Mouse (Mus musculus) NIH3T3 (cell line): ENCODE data around the gene Gm49405.
A peak's percentile ranks its signal among the peaks of the same experiment; 100 is the strongest.

Experiments used
- DNase-seq: peaks from one replicate; pipeline ENCODE4 v3.0.0-alpha.2; 2012; ENCODE audit warnings: low read depth

The Gm49405 gene

DNA sequence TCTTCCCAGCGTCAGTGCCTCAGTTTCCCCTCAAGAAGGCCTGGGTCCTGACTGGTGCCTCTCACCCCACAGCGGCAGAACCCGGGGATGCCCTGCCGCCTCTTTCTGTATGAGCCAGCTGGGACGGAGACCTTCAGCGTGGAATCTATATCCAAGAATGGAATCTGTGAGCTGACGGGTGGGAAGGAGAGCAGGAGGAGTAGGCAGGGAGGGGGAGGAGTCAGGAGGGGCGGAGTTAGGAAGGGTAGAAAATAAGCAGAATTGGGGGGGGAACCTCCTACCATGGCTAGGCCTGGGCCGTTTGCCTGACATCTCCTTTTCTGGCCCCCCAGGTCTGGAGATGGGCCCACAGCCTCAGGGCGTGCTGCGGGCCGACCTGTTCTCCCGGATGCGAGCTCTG lies 12.4 kb upstream of the Gm49405 start:
- no peak for DNase-seq

GRCm38 (mm10) chr19:3988750-3989149 lies 11.7 kb upstream of the Gm49405 start:
- peak; percentile 38 for DNase-seq

GRCm38 (mm10) chr19:3990804-3991203 lies 9.6 kb upstream of the Gm49405 start:
- DNase-seq, result no peak

DNA sequence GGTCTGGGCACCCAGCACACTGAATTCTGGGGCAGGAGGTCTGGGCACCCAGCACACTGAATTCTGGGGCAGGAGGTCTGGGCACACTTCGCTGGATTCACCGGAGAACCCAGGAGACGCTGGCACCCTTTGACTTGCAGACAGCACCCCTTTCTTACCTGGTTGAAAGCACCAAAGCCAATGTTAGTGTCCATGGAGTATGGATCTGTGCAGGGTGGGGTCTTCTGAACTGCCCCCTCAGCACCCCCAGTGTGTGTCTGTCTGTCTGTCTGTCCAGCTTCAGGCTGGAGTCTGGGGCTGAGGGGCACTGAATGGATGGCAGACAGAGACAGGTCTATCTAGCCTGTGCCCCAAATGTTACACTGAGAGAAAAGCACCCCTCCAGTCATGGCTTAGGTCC lies 8.9 kb upstream of the Gm49405 start:
- no peak for DNase-seq

DNA sequence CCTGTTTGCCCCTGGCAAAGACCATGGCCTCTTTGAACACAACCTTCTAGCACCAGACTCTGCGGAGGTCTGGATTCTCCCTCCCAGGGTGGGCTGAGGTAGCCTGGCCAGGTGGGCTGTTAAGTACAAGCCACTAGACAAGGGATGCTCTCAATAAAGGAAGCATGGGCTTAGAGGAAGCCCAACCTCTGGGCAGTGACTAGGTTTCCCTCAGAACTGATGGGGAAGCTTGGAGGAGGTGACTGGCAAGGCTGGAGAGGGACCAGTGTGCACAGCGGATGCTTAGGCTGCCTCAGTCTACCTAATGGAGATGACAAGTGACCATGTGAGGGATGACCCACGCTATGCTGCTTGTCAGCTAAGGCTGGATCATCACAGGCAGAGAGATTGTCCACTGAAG lies 8.5 kb upstream of the Gm49405 start:
- no peak for DNase-seq

GRCm38 (mm10) chr19:3992416-3992815 lies 8.0 kb upstream of the Gm49405 start, which contains the start of gene Tbx10:
Gene Tbx10, plus strand, starts transcription at chr19:3992752.
- no peak for DNase-seq

GRCm38 (mm10) chr19:3994932-3995331 lies 5.5 kb upstream of the Gm49405 start:
- DNase-seq, result no peak

- no peak for DNase-seq
These were observed 4.9 kb upstream of the Gm49405 start for GRCm38 (mm10) chr19:3995505-3995904.

DNA sequence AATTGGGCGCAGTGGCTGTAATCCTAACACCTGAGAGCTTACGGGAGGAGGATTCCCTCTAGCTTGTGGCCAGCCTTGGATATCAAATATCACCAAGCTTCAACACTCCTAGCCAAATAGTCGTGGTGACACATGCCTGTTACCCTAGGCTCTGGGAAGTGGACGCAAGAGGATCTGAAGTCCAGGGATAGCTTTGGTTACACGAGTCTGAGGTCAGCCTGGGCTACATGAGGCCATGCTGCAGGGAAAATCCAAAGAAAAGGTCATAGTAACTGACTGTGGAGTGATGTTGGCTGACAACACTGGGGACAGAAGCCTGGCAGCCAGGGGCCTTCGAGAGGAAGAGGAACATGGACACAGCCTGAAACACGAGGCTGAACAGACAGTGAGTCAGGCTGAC lies 4.3 kb upstream of the Gm49405 start:
- DNase-seq, result no peak

GRCm38 (mm10) chr19:3996747-3997146 lies 3.7 kb upstream of the Gm49405 start:
- DNase-seq, result no peak

DNA sequence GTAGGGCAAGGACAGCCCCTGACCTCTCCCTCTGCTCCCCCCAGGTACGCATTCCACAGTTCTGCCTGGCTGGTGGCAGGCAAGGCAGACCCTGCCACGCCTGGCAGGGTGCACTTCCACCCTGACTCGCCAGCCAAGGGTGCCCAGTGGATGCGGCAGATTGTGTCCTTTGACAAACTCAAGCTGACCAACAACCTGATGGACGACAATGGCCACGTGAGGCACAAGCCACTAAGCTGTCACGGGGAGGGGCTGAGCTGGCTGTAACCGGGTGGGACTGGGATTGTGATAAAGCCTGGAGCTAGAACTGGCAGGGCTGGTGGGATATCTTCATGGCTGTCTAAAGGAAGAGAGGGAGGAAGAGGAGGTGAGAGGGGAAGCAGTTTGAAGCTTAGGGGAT lies 3.2 kb upstream of the Gm49405 start:
- no peak for DNase-seq

GRCm38 (mm10) chr19:3998335-3998734 lies 2.1 kb upstream of the Gm49405 start:
- no peak for DNase-seq

DNA sequence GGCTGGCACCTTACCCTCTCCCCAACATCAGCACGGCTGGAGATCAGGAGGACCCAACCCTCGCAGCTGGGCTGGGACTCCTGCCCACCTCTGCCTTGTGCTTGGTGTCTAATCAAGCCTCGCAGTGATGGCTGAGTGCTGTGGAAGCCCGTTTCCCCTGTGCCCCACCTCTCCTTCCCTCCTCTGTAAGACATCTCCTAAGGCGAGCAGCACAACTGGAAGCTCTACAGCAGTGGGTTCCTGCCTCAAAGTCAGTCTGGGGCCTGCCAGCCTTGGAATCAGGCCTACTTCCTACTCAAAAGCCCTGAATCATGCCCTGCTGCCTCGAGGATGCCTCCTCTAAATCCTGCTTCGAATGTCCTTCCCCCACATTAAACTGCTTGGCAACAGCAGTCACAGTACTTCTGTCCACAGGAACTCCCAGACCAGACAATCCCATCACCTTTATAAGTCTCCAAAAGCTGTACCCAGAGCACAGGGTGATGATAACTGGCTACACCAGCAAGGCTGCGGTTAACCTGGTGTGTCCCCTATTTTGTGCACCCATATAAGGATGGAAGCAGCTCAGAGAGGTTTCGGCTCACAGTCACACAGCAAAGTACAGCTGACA lies 1.2 kb upstream of the Gm49405 start:
- DNase-seq, result peak; percentile 47

GRCm38 (mm10) chr19:4000949-4001525 lies 611 bp downstream of the Gm49405 start:
- DNase-seq, result peak; percentile 20

DNA sequence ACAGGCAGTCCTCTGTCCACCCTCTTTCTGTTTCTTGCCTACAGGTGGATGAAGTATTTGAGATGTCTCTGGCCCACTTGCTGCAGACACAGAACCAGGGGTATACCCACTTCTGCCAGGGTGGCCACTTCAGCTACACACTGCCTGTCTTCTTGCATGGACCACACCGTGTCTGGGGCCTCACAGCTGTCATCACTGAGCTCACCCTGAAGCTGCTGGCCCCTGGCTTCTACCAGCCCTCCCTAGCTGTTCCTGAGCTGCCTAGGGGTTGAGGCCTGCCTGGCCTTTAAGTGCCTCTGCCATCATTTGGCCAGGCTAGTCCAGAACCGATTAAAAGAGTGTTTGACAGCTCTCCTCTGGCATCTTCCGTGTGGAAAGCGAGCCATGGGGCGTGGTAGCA lies 1.3 kb downstream of the Gm49405 start:
- DNase-seq, result no peak

DNA sequence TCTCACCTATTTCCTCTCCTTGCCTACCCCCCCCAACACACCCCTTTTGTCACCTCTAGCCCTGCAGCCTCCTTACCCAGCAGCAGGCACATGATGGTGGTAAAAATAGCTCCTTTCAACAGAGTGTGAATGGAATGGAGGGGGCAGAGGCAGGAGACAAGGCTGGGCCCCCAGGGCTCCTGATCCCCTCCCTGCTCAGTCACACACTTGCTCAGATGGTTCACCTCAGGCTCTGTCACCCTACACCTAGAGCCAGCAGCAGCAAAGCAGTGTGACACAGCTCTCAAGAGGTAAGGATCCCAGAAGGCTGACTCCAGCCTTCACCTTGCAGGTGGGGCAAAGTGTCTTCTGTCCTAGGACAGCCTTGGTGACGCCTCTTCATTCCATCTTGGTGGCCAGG lies 2.7 kb downstream of the Gm49405 start, which contains the start of gene Doc2g:
Doc2g (plus strand) TSS at position 202 of the 400 bp plus-strand sequence.
- DNase-seq, result no peak

GRCm38 (mm10) chr19:4003641-4004040 lies 3.2 kb downstream of the Gm49405 start:
- DNase-seq, result no peak

DNA sequence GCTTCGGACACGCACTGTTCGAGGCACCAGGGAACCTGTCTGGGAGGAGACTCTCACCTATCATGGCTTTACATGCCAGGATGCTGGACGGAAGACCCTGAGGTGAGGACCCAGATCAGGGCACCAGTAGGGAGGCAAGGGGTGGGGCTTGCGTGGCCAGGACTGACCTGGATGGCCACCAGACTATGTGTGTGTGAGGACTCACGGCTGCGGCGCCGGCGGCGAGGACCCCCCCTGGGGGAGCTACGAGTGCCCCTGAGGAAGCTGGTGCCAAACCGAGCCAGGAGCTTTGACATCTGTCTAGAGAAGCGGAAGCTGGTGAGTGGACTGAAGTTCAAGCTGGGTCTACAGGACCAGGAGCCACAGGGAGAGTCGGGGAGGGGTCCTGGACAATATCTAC lies 3.9 kb downstream of the Gm49405 start:
- no peak for DNase-seq

DNA sequence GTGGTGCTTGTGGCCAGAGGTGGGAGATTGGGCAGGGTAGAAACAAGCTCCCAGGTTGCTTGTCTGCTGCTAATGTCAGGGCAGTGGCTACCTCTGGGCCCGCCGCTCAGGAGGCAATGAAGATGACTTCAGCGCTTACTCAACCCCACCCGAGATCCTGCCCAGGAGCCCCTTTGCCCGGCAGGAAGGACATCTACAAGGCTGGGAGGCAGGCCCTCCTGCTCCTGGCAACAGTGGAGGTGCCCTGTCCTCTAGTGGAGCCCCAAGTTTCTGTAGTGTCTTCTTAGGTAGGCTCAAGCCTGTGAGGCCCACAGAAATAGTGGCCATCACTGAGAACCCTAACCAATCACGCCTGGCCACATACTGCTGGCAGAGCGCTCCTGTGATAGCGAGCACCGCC lies 4.7 kb downstream of the Gm49405 start:
- no peak for DNase-seq

GRCm38 (mm10) chr19:4005971-4006370 lies 5.5 kb downstream of the Gm49405 start:
- DNase-seq, result no peak

DNA sequence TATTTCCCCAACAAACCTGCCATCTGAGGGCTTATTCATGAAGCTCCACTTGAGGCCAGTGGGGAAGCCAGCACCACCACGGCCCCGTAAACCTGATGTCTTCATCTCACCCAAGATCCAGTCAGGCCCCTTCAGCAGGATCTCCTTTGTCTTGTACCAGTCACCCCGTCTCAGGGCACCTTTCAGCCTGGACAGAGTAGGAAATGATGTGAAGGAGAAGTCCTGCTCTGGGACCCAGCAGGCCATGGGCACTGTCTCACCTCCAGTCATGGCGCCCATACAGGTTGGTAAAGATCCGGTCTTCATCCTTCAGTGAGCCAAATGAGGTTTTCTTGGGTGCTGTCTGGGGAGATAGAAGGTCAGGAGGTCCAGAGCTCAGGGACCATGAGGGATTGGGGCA lies 10.7 kb downstream of the Gm49405 start:
- no peak for DNase-seq

DNA sequence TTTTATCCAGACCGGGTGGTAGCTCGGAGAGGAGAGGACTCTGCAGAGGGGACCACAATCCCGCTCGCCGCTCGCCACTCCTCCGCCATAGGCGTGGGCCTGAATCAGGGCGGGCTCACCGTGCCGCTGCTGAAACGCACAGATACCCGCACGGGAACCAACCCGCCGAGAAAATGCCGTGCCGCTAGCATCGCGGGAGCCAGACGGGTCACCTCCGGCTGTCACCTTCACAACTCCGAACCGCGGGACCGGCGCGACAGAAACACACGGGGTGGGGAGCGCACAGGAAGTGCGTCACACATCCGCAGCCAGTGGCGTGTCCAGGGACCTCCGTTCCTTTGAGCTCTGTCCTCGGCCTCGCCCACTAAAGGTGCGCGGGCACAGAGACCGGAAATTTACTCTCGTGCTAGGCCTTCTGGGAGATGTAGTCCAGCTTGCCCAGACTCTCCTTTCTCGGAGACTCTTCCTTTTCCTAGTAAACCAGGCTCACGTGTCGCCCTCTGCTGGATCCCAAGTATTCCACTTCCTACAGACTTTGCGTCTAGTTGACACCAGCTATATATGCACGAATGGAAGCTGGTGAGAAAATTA lies 12.1 kb downstream of the Gm49405 start, which contains the start of gene Ndufv1:
Ndufv1 (minus strand) TSS at position 375 of the 591 bp plus-strand sequence.
- DNase-seq, result peak; percentile 100

DNA sequence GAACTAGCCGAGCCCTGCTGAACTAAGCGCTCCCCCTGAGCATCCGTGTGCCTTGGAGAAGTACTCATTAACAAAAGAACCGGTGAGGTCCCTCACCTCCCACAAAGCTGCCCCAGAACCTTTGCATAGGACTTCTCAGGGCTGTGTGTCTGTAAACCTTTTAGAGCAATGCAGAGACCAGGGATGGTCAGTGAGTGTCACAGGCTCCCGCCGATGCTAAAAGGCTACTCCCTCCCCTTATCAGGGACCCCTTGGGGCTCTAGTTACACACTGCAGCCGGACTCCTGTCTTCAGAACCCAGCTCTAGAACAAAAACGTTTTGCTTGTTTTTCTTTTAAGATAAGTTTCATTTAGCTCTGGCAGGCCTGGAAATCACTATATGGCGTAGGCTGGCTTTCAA lies 12.6 kb downstream of the Gm49405 start:
- DNase-seq, result no peak

GRCm38 (mm10) chr19:4014802-4015201 lies 14.4 kb downstream of the Gm49405 start:
- DNase-seq, result no peak
